Mouse (Mus musculus): ENCODE measurements around the gene Mtss1l. TPM values are rescaled to one million over a fixed set of nuclear protein-coding genes. Genes with fewer than 3 reads are reported as not detected.
A peak's percentile ranks its signal among the peaks of the same experiment; 100 is the strongest.

Gene Mtss1l
- polyA plus RNA-seq, 1 experiment from 2014 or later: 13.8 TPM

- Histone ChIP-seq H3K27me3 (no peaks in the 10 kb centered on the region), H3K4me2 (replicated peaks) (peak overlapping the region; percentile 83), H3K36me3 (peaks cover 8% of the 10 kb centered on the region), H3K4me3 (replicated peaks) (peak overlapping the region; percentile 75), H3K4me1 (peaks cover 83% of the 10 kb centered on the region), H3K27ac (replicated peaks) (peak overlapping the region; percentile 95), H3K9ac (peak overlapping the region; percentile 90), H3K9me3 (replicated peaks) (no peaks in the 10 kb centered on the region)
- ATAC-seq (ENCODE audit: insufficient number of reproducible peaks, low FRiP score, low TSS enrichment, low read depth): peak; percentile 58
- 1% methylated on average over 40 of the region's 59 CpGs for WGBS
Observed at GRCm38 (mm10) chr8:110721606-110722413, 534 bp downstream of the Mtss1l start.

DNA sequence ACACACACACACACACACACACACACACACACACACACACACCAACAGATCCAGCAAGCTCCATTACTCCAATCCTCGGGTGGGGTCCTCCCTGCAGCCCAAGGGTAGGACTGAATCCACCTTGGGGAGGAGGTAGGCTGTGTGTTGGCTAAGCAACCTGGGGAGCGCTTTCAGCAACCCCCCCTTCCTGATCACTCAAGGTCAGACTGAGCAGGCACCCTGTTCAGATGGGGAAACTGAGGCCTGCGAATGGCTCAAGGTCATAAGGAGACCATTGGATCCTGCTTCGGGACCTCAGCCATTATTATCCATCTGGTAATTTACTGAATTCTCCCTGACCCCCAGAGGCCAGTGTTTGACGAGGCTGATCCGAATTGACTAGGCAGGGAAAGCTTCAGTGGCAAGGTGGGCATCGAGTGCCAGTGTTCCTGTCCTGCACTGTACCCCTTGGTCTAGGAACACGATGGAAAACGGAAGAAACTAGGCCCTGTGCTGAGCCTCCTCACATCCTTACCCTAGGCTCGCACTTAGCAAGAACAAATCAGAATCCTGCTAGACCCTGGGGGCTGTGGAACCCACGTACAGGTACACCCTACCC lies 1.2 kb downstream of the Mtss1l start:
- H3K9ac ChIP-seq: peak overlapping the region; percentile 90
- H3K27ac ChIP-seq (replicated peaks): peak overlapping the region; percentile 95
- H3K36me3 ChIP-seq: peaks cover 15% of the 10 kb centered on the region
- H3K27me3 ChIP-seq: no peaks in the 10 kb centered on the region
- no peak for ATAC-seq (ENCODE audit: insufficient number of reproducible peaks, low FRiP score, low TSS enrichment, low read depth)
- peak overlapping the region; percentile 75 for H3K4me3 ChIP-seq (replicated peaks)
- WGBS: 31% methylated on average over 11 of the region's 11 CpGs
- no peaks in the 10 kb centered on the region for H3K9me3 ChIP-seq (replicated peaks)
- H3K4me2 ChIP-seq (replicated peaks): peak overlapping the region; percentile 83
- peaks cover 83% of the 10 kb centered on the region for H3K4me1 ChIP-seq

- H3K27me3 ChIP-seq: no peaks in the 10 kb centered on the region
- no peak overlapping the region for H3K4me3 ChIP-seq (replicated peaks)
- no peaks in the 10 kb centered on the region for H3K9me3 ChIP-seq (replicated peaks)
- peak overlapping the region; percentile 77 for H3K27ac ChIP-seq (replicated peaks)
- ATAC-seq (ENCODE audit: insufficient number of reproducible peaks, low FRiP score, low TSS enrichment, low read depth): no peak
- WGBS: 43% methylated on average over 3 of the region's 3 CpGs
- peaks cover 66% of the 10 kb centered on the region for H3K4me1 ChIP-seq
- H3K4me2 ChIP-seq (replicated peaks): 0 out of 2 replicates have a peak overlapping the region, but pooled peaks have one; percentile 12
- H3K9ac ChIP-seq: no peak overlapping the region
- peaks cover 35% of the 10 kb centered on the region for H3K36me3 ChIP-seq
Observed at GRCm38 (mm10) chr8:110724493-110724892, 3.2 kb downstream of the Mtss1l start.

DNA sequence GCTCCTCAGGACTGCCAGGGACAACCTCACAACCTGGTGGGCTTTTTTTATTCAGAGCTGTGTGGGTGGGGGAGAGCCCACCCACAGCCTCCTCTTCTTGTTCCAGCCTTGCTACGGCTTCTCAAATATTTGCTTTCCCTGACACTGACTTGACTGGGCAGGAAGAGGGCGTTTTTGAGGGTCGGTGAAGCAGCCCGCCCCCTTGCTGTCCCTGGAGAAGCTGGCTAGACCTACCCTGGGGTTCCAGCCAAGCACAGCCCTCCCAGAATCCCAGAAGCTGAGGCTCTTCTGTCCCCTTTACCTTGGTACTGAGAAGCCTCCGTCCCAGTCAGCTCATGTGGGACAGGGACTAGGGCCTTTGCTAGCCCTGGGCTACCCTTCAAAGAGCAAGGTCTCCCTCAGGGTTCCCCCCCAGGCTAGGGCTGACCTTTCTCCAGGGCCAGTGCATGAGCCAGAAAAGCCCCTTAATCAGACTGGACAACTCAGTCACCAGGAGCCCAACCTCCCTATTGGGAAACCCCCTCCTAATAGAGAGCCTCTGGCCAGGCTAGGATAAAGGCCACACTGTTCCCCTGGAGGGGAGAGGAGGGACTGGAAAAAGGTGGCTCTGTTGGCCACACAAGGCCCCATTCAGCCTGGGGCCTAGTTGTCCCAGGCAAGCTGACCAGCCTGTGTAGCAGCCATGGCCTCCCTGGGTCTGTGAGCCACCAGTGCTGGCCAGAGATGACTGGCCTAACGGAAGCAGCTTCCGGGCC lies 4.0 kb downstream of the Mtss1l start:
- 36% methylated on average over 7 of the region's 7 CpGs for WGBS
- H3K4me3 ChIP-seq (replicated peaks): no peak overlapping the region
- peaks cover 43% of the 10 kb centered on the region for H3K36me3 ChIP-seq
- H3K9me3 ChIP-seq (replicated peaks): no peaks in the 10 kb centered on the region
- peaks cover 58% of the 10 kb centered on the region for H3K4me1 ChIP-seq
- H3K27me3 ChIP-seq: no peaks in the 10 kb centered on the region
- H3K4me2 ChIP-seq (replicated peaks): peak overlapping the region; percentile 12; the same call in 1 of the 2 replicates
- peak overlapping the region; percentile 77 for H3K27ac ChIP-seq (replicated peaks)
- ATAC-seq (ENCODE audit: insufficient number of reproducible peaks, low FRiP score, low TSS enrichment, low read depth): no peak
- no peak overlapping the region for H3K9ac ChIP-seq

DNA sequence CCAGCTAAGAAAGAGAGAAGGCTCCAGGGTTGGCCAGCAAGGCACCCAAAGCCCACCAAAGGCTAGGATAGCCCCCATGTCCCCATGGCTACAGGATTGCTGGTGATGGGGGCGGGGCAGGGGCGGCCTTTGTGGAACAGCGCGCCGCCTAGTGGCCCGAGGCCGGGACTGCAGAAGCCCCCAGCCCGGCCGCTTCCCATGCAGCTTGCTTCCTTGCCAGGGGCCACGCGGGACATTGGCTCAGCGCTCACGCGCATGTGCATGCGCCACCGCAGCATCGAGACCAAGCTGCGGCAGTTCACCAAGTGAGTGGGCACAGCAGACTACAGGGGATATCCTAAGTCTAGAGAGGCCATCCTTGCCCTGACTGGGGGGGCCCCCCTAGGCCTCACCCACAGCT lies 5.6 kb downstream of the Mtss1l start:
- Histone ChIP-seq H3K4me2 (replicated peaks) (no peak overlapping the region), H3K27ac (replicated peaks) (no peak overlapping the region), H3K36me3 (peaks cover 59% of the 10 kb centered on the region), H3K9me3 (replicated peaks) (no peaks in the 10 kb centered on the region), H3K4me1 (peaks cover 49% of the 10 kb centered on the region), H3K9ac (no peak overlapping the region), H3K4me3 (replicated peaks) (no peak overlapping the region), H3K27me3 (no peaks in the 10 kb centered on the region)
- ATAC-seq (ENCODE audit: insufficient number of reproducible peaks, low FRiP score, low TSS enrichment, low read depth): no peak
- 9% methylated on average over 18 of the region's 18 CpGs for WGBS

DNA sequence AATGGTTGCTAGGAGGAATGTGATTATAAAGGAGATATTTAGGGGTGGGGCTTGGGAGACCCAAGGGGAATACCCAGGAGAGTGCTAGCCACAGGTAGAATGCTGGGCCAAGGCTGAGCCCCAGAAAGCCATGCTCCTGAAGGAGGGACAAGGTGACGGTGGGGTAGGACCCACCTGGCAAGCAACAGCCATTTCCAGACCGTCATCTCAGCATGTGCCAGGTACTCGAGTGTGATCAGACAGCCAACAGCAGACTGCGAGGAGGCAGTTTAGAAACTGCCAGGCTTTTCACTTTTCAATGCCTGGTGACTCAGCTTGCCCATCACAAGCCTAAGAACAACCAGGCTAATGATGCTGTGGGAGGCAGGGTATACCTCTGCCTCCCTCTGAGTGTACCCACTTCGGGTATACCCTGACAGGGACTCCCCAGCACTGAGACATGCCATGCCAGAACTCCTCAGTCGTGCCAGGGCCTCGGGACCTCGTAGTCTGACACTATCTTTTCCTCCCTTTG lies 10.1 kb downstream of the Mtss1l start:
- Histone ChIP-seq H3K4me3 (replicated peaks) (no peak overlapping the region), H3K9ac (no peak overlapping the region), H3K27ac (replicated peaks) (no peak overlapping the region), H3K27me3 (no peaks in the 10 kb centered on the region), H3K4me1 (peaks cover 10% of the 10 kb centered on the region), H3K36me3 (peaks cover 90% of the 10 kb centered on the region), H3K4me2 (replicated peaks) (no peak overlapping the region), H3K9me3 (replicated peaks) (no peaks in the 10 kb centered on the region)
- ATAC-seq (ENCODE audit: insufficient number of reproducible peaks, low FRiP score, low TSS enrichment, low read depth): no peak
- 93% methylated on average over 8 of the region's 8 CpGs for WGBS

DNA sequence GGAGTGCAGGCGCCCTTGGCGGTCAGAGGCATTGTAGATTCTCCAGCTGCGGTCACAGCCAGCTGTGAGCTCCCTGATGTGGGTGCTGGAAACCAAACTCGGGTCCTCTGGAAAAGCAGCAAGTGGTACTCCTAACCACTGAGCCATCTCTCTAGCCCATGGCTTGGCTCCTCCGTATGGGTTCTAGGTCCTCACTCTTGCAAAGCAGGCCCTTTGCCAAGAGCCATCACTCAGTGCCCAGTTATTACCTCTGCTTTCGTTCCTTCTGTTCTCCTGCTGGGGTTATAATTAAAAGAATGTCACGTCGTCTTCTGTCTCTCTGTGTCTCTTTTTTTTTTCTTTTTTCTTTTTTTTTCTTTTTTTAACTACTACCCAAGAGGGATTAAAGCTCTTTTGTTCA lies 11.8 kb downstream of the Mtss1l start:
- no peaks in the 10 kb centered on the region for H3K27me3 ChIP-seq
- 83% methylated on average over 8 of the region's 8 CpGs for WGBS
- no peak overlapping the region for H3K9ac ChIP-seq
- H3K9me3 ChIP-seq (replicated peaks): no peaks in the 10 kb centered on the region
- ATAC-seq (ENCODE audit: insufficient number of reproducible peaks, low FRiP score, low TSS enrichment, low read depth): no peak
- H3K4me1 ChIP-seq: no peaks in the 10 kb centered on the region
- peaks cover 90% of the 10 kb centered on the region for H3K36me3 ChIP-seq
- H3K4me3 ChIP-seq (replicated peaks): no peak overlapping the region
- no peak overlapping the region for H3K27ac ChIP-seq (replicated peaks)
- no peak overlapping the region for H3K4me2 ChIP-seq (replicated peaks)

- 95% methylated on average over 35 of the region's 35 CpGs for WGBS
- no peak for ATAC-seq (ENCODE audit: insufficient number of reproducible peaks, low FRiP score, low TSS enrichment, low read depth)
- H3K27me3 ChIP-seq: no peaks in the 10 kb centered on the region
Observed at GRCm38 (mm10) chr8:110738591-110739195, 17.4 kb downstream of the Mtss1l start.

DNA sequence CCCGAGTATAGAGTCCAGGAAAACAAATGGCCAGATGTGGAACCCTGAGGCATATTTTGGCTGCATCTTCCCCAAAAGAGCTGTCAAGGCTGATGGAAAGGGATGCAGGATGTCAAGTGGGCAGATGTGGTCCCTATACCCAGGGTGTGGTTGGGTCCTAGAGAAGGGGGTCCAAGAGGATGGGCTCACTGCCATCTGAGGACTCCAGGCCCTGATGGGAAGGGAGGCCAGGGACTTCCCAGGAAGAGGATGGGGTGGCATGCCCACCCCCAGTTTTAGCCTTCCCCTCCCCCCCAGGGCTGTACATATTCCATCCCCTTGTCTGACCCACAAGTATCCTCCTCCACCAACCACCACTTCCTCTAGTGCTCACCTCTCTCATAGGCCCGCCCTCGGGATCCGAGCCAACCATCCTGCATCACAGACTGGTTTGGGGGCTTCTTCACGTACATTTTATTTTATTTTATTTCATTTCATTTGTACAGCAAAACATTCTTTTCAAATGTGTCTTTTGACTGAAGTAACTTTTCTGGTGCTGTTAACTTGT lies 19.4 kb downstream of the Mtss1l start:
- peaks cover 57% of the 10 kb centered on the region for H3K36me3 ChIP-seq
- ATAC-seq (ENCODE audit: insufficient number of reproducible peaks, low FRiP score, low TSS enrichment, low read depth): no peak

More at GRCm38 (mm10) chr8:110738591-110739195, 17.4 kb downstream of the Mtss1l start:
- H3K27ac ChIP-seq (replicated peaks): no peak overlapping the region
- no peak overlapping the region for H3K4me2 ChIP-seq (replicated peaks)
- no peak overlapping the region for H3K4me3 ChIP-seq (replicated peaks)
- no peak overlapping the region for H3K9ac ChIP-seq
- peaks cover 70% of the 10 kb centered on the region for H3K36me3 ChIP-seq
- H3K9me3 ChIP-seq (replicated peaks): no peaks in the 10 kb centered on the region
- no peaks in the 10 kb centered on the region for H3K4me1 ChIP-seq

GRCm38 (mm10) chr8:110741816-110742451 lies 20.7 kb downstream of the Mtss1l start:
- ATAC-seq (ENCODE audit: insufficient number of reproducible peaks, low FRiP score, low TSS enrichment, low read depth): no peak
- H3K27ac ChIP-seq (replicated peaks): no peak overlapping the region
- H3K36me3 ChIP-seq: peaks cover 46% of the 10 kb centered on the region
- H3K9me3 ChIP-seq (replicated peaks): no peaks in the 10 kb centered on the region
- H3K9ac ChIP-seq: no peak overlapping the region
- WGBS: 74% methylated on average over 15 of the region's 15 CpGs
- no peak overlapping the region for H3K4me2 ChIP-seq (replicated peaks)
- no peaks in the 10 kb centered on the region for H3K4me1 ChIP-seq
- H3K4me3 ChIP-seq (replicated peaks): no peak overlapping the region
- no peaks in the 10 kb centered on the region for H3K27me3 ChIP-seq

More for the DNA sequence above, 19.4 kb downstream of the Mtss1l start:
- H3K9me3 ChIP-seq (replicated peaks): no peaks in the 10 kb centered on the region
- no peak overlapping the region for H3K4me2 ChIP-seq (replicated peaks)
- H3K9ac ChIP-seq: no peak overlapping the region
- H3K4me3 ChIP-seq (replicated peaks): no peak overlapping the region
- WGBS: 81% methylated on average over 5 of the region's 5 CpGs
- H3K27me3 ChIP-seq: no peaks in the 10 kb centered on the region
- no peaks in the 10 kb centered on the region for H3K4me1 ChIP-seq
- no peak overlapping the region for H3K27ac ChIP-seq (replicated peaks)

Measured in embryonic facial prominence, embryonic 15.5 days (tissue).